Mouse (Mus musculus): ENCODE data around the gene Aox3. TPM values are rescaled to one million over a fixed set of nuclear protein-coding genes. Genes with fewer than 3 reads are reported as not detected.

Gene Aox3
- polyA plus RNA-seq, 1 experiment from 2014 or later, result 0.91 TPM

DNA sequence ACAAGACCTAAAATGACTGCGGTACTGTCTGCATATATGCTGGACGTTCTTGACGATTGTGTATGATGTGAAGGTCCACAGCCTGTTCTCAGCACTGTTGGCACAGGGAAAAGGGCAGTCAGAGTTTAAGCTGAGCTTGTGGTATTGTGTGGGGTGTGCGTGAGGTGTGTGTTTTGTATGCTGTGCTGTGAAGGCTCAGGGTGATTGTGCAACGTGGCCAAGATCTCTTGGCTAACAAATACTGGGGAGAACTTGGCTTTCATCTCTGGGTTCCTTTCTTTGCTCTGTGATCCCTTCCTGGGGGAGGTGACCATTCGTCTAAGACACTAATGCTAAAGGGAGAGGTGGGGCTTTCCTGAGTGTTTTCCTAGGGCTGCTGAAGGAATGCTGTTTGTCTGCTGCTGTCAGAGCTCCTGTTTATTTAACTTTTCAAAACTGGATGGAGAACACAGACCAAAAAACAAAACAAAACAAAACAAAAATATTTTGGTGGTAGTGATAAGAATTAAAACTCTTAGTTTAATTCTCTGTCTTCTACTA, 1.2 kb downstream of the Aox3 start:
- TF ChIP-seq CTCF (IDR thresholded peaks at IDR 0.05; ENCODE audit: low read depth), result no peak
- no peak overlapping the region for H3K27ac ChIP-seq (ENCODE audit: low read depth)
- H3K36me3 ChIP-seq (ENCODE audit: insufficient read depth), result no peaks in the 10 kb centered on the region
- H3K4me3 ChIP-seq (ENCODE audit: low read depth, low read length), result no peak overlapping the region
- H3K9ac ChIP-seq, result no peak overlapping the region
- DNase-seq, result peak; percentile 33
- WGBS, result 48% methylated on average over 6 of the region's 6 CpGs
- H3K9me3 ChIP-seq (ENCODE audit: low read depth, low read length), result no peaks in the 10 kb centered on the region
- ATAC-seq (ENCODE audit: insufficient read depth), result 0 out of 2 replicates have a peak, but pooled peaks have one; percentile 21
- no peak overlapping the region for H3K4me2 ChIP-seq
- no peaks in the 10 kb centered on the region for H3K4me1 ChIP-seq (ENCODE audit: insufficient read depth)
- H3K27me3 ChIP-seq (ENCODE audit: insufficient read depth, low read length), result no peaks in the 10 kb centered on the region

DNA sequence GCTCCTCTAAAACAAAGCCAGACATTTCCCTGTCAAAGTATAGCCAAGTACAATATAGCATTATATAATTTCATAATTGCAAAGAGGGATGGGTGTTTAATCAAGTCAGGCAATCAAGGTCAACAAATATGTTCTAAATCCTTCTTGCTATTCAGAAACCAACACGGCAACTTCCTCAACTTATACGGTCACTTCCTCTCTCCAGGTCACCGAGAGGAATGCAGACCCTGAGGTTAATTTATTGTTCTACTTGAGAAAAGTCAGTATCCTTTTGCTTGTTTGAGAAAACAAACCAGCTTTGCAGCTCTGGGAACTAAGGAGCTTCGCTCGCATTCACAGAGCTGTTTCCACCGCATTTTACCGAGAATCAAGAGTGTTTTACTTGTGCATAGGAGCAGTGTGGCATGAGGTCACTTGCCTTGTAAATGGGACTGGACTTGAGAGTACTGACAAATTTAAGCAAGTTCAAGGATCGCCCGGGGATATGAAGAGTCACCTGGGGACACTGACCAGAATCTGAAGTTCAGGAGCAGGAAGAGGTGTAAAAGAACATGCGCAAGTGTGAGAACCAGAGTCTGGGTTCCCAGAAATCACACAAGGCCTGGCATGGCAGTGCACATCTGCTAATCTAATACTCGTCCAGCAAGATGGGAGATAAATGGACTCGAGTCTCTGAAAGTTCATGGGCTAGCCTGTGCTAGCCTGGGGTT, 1.9 kb downstream of the Aox3 start:
- H3K4me2 ChIP-seq, result no peak overlapping the region
- WGBS, result 60% methylated on average over 12 of the region's 12 CpGs
- peak overlapping the region; percentile 30; the same call in 1 of the 2 replicates for H3K27ac ChIP-seq (ENCODE audit: low read depth)
- no peak for TF ChIP-seq CTCF (IDR thresholded peaks at IDR 0.05; ENCODE audit: low read depth)
- H3K27me3 ChIP-seq (ENCODE audit: insufficient read depth, low read length), result no peaks in the 10 kb centered on the region
- no peaks in the 10 kb centered on the region for H3K9me3 ChIP-seq (ENCODE audit: low read depth, low read length)
- no peak overlapping the region for H3K4me3 ChIP-seq (ENCODE audit: low read depth, low read length)
- H3K9ac ChIP-seq, result no peak overlapping the region
- DNase-seq (no peak), ATAC-seq (ENCODE audit: insufficient read depth) (no peak)
- H3K4me1 ChIP-seq (ENCODE audit: insufficient read depth), result no peaks in the 10 kb centered on the region
- H3K36me3 ChIP-seq (ENCODE audit: insufficient read depth), result no peaks in the 10 kb centered on the region

DNA sequence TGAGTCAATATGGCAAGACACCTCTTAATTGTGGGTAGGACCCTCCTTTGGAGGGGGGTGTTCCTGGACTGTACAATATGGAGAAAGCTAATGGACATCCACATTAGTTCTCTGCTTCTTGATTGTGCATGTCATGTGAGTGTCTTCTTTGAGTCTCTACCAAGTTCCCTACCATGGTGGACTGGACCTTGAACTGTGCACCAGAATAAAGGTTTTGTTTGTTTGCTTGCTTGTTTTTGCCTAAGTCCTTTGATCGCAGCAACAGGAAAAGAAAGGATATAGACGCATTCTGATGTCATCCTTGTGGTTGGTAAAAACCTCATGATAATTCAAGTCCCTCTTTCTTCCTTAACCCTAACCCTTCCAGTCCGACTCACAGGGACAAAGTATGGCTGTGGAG, 5.3 kb downstream of the Aox3 start:
- Histone ChIP-seq H3K4me2 (no peak overlapping the region), H3K27ac (ENCODE audit: low read depth) (no peak overlapping the region), H3K9me3 (ENCODE audit: low read depth, low read length) (no peaks in the 10 kb centered on the region), H3K27me3 (ENCODE audit: insufficient read depth, low read length) (no peaks in the 10 kb centered on the region), H3K4me3 (ENCODE audit: low read depth, low read length) (no peak overlapping the region), H3K4me1 (ENCODE audit: insufficient read depth) (no peaks in the 10 kb centered on the region), H3K36me3 (ENCODE audit: insufficient read depth) (no peaks in the 10 kb centered on the region), H3K9ac (no peak overlapping the region)
- TF ChIP-seq CTCF (IDR thresholded peaks at IDR 0.05; ENCODE audit: low read depth), result no peak
- WGBS, result 93% methylated on average over 3 of the region's 3 CpGs
- DNase-seq, result no peak
- no peak for ATAC-seq (ENCODE audit: insufficient read depth)

DNA sequence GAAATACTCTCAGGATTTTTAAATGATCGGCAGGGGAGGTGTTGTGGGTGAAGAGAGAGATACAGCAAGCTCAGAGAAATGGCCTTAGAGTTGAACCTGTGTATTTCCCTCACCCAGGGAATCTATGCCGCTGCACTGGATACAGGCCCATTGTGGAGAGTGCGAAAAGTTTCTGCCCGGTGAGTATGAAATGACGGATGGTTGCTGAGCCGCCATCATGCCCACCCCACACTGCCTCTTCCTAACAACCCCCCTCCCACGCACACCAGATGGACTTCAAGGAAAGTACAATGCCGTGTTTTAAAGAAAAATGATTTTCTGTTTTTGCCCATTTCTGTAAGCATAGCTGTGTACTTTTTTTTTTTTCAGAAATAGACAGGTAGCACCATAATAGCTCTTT, 12.0 kb downstream of the Aox3 start:
- Histone ChIP-seq H3K9ac (no peak overlapping the region), H3K27ac (ENCODE audit: low read depth) (no peak overlapping the region), H3K4me3 (ENCODE audit: low read depth, low read length) (no peak overlapping the region), H3K36me3 (ENCODE audit: insufficient read depth) (no peaks in the 10 kb centered on the region), H3K4me2 (no peak overlapping the region), H3K4me1 (ENCODE audit: insufficient read depth) (no peaks in the 10 kb centered on the region), H3K9me3 (ENCODE audit: low read depth, low read length) (no peaks in the 10 kb centered on the region), H3K27me3 (ENCODE audit: insufficient read depth, low read length) (no peaks in the 10 kb centered on the region)
- no peak for DNase-seq
- ATAC-seq (ENCODE audit: insufficient read depth), result no peak
- 72% methylated on average over 8 of the region's 8 CpGs for WGBS
- TF ChIP-seq CTCF (IDR thresholded peaks at IDR 0.05; ENCODE audit: low read depth), result no peak

DNA sequence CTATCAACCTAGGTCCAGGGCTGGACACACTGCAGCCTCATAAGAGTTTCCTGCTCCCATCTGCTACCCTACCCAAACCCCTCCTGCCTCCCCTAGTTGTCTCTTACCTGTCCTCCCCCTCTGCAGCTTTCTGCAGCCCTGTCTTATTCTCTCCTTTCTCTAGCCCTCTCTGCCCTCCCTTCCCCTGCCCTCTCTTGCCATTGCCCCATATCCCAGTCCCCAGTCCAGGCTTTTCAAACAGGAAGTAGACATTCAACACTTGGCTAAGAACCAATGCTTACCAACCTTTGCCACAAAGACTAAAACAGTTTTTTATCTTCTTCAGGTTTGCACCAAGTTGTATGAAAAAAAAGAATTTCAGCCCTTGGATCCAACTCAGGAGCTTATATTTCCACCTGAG, 25.0 kb downstream of the Aox3 start:
- no peaks in the 10 kb centered on the region for H3K36me3 ChIP-seq (ENCODE audit: insufficient read depth)
- no peak overlapping the region for H3K27ac ChIP-seq (ENCODE audit: low read depth)
- H3K4me1 ChIP-seq (ENCODE audit: insufficient read depth), result no peaks in the 10 kb centered on the region
- no peak for DNase-seq
- no peak overlapping the region for H3K4me3 ChIP-seq (ENCODE audit: low read depth, low read length)
- no peak overlapping the region for H3K9ac ChIP-seq
- TF ChIP-seq CTCF (IDR thresholded peaks at IDR 0.05; ENCODE audit: low read depth), result no peak
- ATAC-seq (ENCODE audit: insufficient read depth), result no peak
- H3K4me2 ChIP-seq, result no peak overlapping the region
- H3K9me3 ChIP-seq (ENCODE audit: low read depth, low read length), result no peaks in the 10 kb centered on the region; the same call in 1 of the 2 replicates
- no peaks in the 10 kb centered on the region for H3K27me3 ChIP-seq (ENCODE audit: insufficient read depth, low read length)

- Histone ChIP-seq H3K9ac (no peak overlapping the region), H3K27ac (ENCODE audit: low read depth) (no peak overlapping the region), H3K36me3 (ENCODE audit: insufficient read depth) (no peaks in the 10 kb centered on the region), H3K4me2 (no peak overlapping the region), H3K4me3 (ENCODE audit: low read depth, low read length) (no peak overlapping the region), H3K4me1 (ENCODE audit: insufficient read depth) (no peaks in the 10 kb centered on the region), H3K27me3 (ENCODE audit: insufficient read depth, low read length) (no peaks in the 10 kb centered on the region), H3K9me3 (ENCODE audit: low read depth, low read length) (no peaks in the 10 kb centered on the region; the same call in 1 of the 2 replicates)
- ATAC-seq (ENCODE audit: insufficient read depth) (no peak), DNase-seq (no peak)
- 0 out of 2 replicates have a peak, but pooled peaks have one; percentile 32 for TF ChIP-seq CTCF (IDR thresholded peaks at IDR 0.05; ENCODE audit: low read depth)
- WGBS, result 89% methylated on average over 9 of the region's 9 CpGs
Measured at GRCm38 (mm10) chr1:58138986-58139385, 26.1 kb downstream of the Aox3 start.

- Histone ChIP-seq H3K27me3 (ENCODE audit: insufficient read depth, low read length) (no peaks in the 10 kb centered on the region), H3K4me2 (no peak overlapping the region), H3K36me3 (ENCODE audit: insufficient read depth) (no peaks in the 10 kb centered on the region), H3K4me1 (ENCODE audit: insufficient read depth) (no peaks in the 10 kb centered on the region), H3K27ac (ENCODE audit: low read depth) (no peak overlapping the region), H3K9ac (no peak overlapping the region), H3K4me3 (ENCODE audit: low read depth, low read length) (no peak overlapping the region), H3K9me3 (ENCODE audit: low read depth, low read length) (no peaks in the 10 kb centered on the region; the same call in 1 of the 2 replicates)
- ATAC-seq (ENCODE audit: insufficient read depth) (no peak), DNase-seq (no peak)
- WGBS, result 87% methylated on average over 5 of the region's 5 CpGs
- peak; percentile 33 for TF ChIP-seq CTCF (IDR thresholded peaks at IDR 0.05; ENCODE audit: low read depth)
Measured at GRCm38 (mm10) chr1:58140607-58141006, 27.7 kb downstream of the Aox3 start.
